Mouse (Mus musculus) myocyte (in vitro differentiated cells): Measurements from ENCODE around the gene Sult5a1. TPM values are rescaled to one million over a fixed set of nuclear protein-coding genes. Genes with fewer than 3 reads are reported as not detected.

Source experiments
- H3K27me3 ChIP-seq: one replicate; pipeline ENCODE4 v1.6.1; 2011; ENCODE audit not compliant: control insufficient read depth, insufficient read depth, insufficient read length
- H3K36me3 ChIP-seq: one replicate; pipeline ENCODE4 v1.6.1; 2011; ENCODE audit not compliant: control insufficient read depth, insufficient read depth
- H3K4me2 ChIP-seq: one replicate; pipeline ENCODE4 v1.6.1; 2011; ENCODE audit warnings: low read depth, control low read depth
- H3K4me3 ChIP-seq: one replicate; pipeline ENCODE4 v1.5.1; 2011; ENCODE audit warnings: mild to moderate bottlenecking, control low read depth, moderate library complexity
- H3K79me2 ChIP-seq: one replicate; pipeline ENCODE4 v1.6.1; 2011; ENCODE audit not compliant: control insufficient read depth, insufficient read depth
- H3ac ChIP-seq: one replicate; pipeline ENCODE4 v1.6.1; 2011; ENCODE audit not compliant: control insufficient read depth, insufficient read length
- CEBPB ChIP-seq: IDR thresholded peaks from 2 replicates; pipeline ENCODE4 v1.6.1; 2011; ENCODE audit warnings: mild to moderate bottlenecking, moderate library complexity; ENCODE audit not compliant: poor library complexity, insufficient read depth, severe bottlenecking
- E2F4 ChIP-seq: IDR thresholded peaks from one replicate; pipeline ENCODE4 v1.6.1; 2011; ENCODE audit warnings: mild to moderate bottlenecking, control low read depth, moderate library complexity; ENCODE audit not compliant: insufficient read depth
- MAX ChIP-seq: IDR thresholded peaks from one replicate; pipeline ENCODE4 v1.6.1; 2011; ENCODE audit warnings: low read depth, mild to moderate bottlenecking, control low read depth
- MYOD1 ChIP-seq, 3 experiments: IDR thresholded peaks; one replicate each; pipeline ENCODE4 v1.6.1; 2011; ENCODE audit warnings: control low read depth in 2 of 3, low read depth in 2 of 3, mild to moderate bottlenecking in 2 of 3, moderate library complexity in 1 of 3; ENCODE audit not compliant: insufficient read length in 2 of 3, control insufficient read depth in 1 of 3
- MYOG ChIP-seq, 3 experiments: IDR thresholded peaks; one replicate each; pipeline ENCODE4 v1.6.1; 2011; ENCODE audit warnings: control low read depth in 2 of 3, low read depth in 2 of 3, mild to moderate bottlenecking in 2 of 3; ENCODE audit not compliant: insufficient read length in 2 of 3, control insufficient read depth in 1 of 3, insufficient read depth in 1 of 3
- POLR2A ChIP-seq: IDR thresholded peaks from one replicate; pipeline ENCODE4 v1.6.1; 2011; ENCODE audit warnings: low read depth, mild to moderate bottlenecking, control low read depth, moderate library complexity; ENCODE audit not compliant: insufficient read length
- POLR2AphosphoS2 ChIP-seq: IDR thresholded peaks from one replicate; pipeline ENCODE4 v1.6.1; 2011; ENCODE audit warnings: low read depth, control low read depth; ENCODE audit not compliant: insufficient read length
- REST ChIP-seq: IDR thresholded peaks from one replicate; pipeline ENCODE4 v1.6.1; 2011; ENCODE audit warnings: mild to moderate bottlenecking, control low read depth, moderate library complexity; ENCODE audit not compliant: insufficient read depth, insufficient read length
- SRF ChIP-seq: IDR thresholded peaks from one replicate; pipeline ENCODE4 v1.6.1; 2011; ENCODE audit warnings: low read depth; ENCODE audit not compliant: control insufficient read depth, insufficient read length
- TCF12 ChIP-seq: IDR thresholded peaks from one replicate; pipeline ENCODE4 v1.6.1; 2011; ENCODE audit warnings: mild to moderate bottlenecking, control low read depth; ENCODE audit not compliant: poor library complexity, insufficient read depth, severe bottlenecking
- TCF3 ChIP-seq: IDR thresholded peaks from one replicate; pipeline ENCODE4 v1.6.1; 2011; ENCODE audit warnings: low read depth, control low read depth; ENCODE audit not compliant: insufficient read length
- USF1 ChIP-seq: IDR thresholded peaks from one replicate; pipeline ENCODE4 v1.6.1; 2011; ENCODE audit warnings: low read depth, mild to moderate bottlenecking, control low read depth, moderate library complexity
- polyA plus RNA-seq: library from polyadenylated mRNA; unstranded; fragments of >200 nt; fragmentation: generic; extraction: Trizol; gene quantifications from one replicate; pipeline ENCODE4 v1.2.1, GENCODE M21; 2012; ENCODE audit warnings: missing spikeins

Gene Sult5a1
- polyA plus RNA-seq, 1 experiment: 0.08 TPM

GRCm38 (mm10) chr8:123101244-123101643, 56.9 kb downstream of the Sult5a1 start:
- Histone ChIP-seq H3K36me3 (peaks cover 25% of the 10 kb centered on the region), H3K4me3 (peak overlapping the region; percentile 84), H3K79me2 (peaks cover 22% of the 10 kb centered on the region), H3K27me3 (no peaks in the 10 kb centered on the region), H3K4me2 (peak overlapping the region; percentile 93), H3ac (no peak overlapping the region)
- TF ChIP-seq E2F4 (no peak), MAX (no peak), USF1 (no peak), TCF3 (no peak), MYOG (IDR thresholded peaks at IDR 0.05; ENCODE audit: control insufficient read depth in 1 of 3, insufficient read depth in 1 of 3, insufficient read length in 2 of 3, low read depth in 2 of 3) (no peak), CEBPB (no peak), REST (no peak), POLR2AphosphoS2 (no peak), POLR2A (no peak), SRF (no peak), MYOD1 (IDR thresholded peaks at IDR 0.05; ENCODE audit: control insufficient read depth in 1 of 3, insufficient read length in 2 of 3, low read depth in 2 of 3) (no peak), TCF12 (no peak)

- H3K27me3 ChIP-seq: no peaks in the 10 kb centered on the region
- peaks cover 22% of the 10 kb centered on the region for H3K79me2 ChIP-seq
- H3K4me3 ChIP-seq: no peak overlapping the region
- TF ChIP-seq TCF12: no peak
- peak; percentile 13; the same call in 1 of the 2 replicates for TF ChIP-seq CEBPB
- peaks cover 18% of the 10 kb centered on the region for H3K36me3 ChIP-seq
- no peak overlapping the region for H3K4me2 ChIP-seq
- no peak overlapping the region for H3ac ChIP-seq
Observed at GRCm38 (mm10) chr8:123100288-123100687, 57.8 kb downstream of the Sult5a1 start.

GRCm38 (mm10) chr8:123097786-123098584, 60.1 kb downstream of the Sult5a1 start:
- TF ChIP-seq E2F4: no peak
- TF ChIP-seq TCF3: no peak
- no peak for TF ChIP-seq REST
- no peak for TF ChIP-seq MYOD1 (IDR thresholded peaks at IDR 0.05; ENCODE audit: control insufficient read depth in 1 of 3, insufficient read length in 2 of 3, low read depth in 2 of 3)
- TF ChIP-seq TCF12: no peak
- no peak for TF ChIP-seq USF1
- TF ChIP-seq POLR2A: no peak
- TF ChIP-seq MAX: no peak
- no peak for TF ChIP-seq MYOG (IDR thresholded peaks at IDR 0.05; ENCODE audit: control insufficient read depth in 1 of 3, insufficient read depth in 1 of 3, insufficient read length in 2 of 3, low read depth in 2 of 3)
- no peak overlapping the region for H3K4me3 ChIP-seq
- no peak overlapping the region for H3ac ChIP-seq
- no peaks in the 10 kb centered on the region for H3K36me3 ChIP-seq
- H3K27me3 ChIP-seq: no peaks in the 10 kb centered on the region
- H3K79me2 ChIP-seq: peaks cover 7% of the 10 kb centered on the region
- no peak overlapping the region for H3K4me2 ChIP-seq

- H3K4me2 ChIP-seq: no peak overlapping the region
- no peak for TF ChIP-seq MAX
- no peak for TF ChIP-seq TCF12
- no peak for TF ChIP-seq TCF3
- TF ChIP-seq CEBPB: no peak
- no peak for TF ChIP-seq E2F4
- TF ChIP-seq SRF: no peak
- H3K36me3 ChIP-seq: no peaks in the 10 kb centered on the region
Observed at GRCm38 (mm10) chr8:123097216-123097615, 60.9 kb downstream of the Sult5a1 start.

More at GRCm38 (mm10) chr8:123097216-123097615, 60.9 kb downstream of the Sult5a1 start:
- no peaks in the 10 kb centered on the region for H3K79me2 ChIP-seq
- H3K27me3 ChIP-seq: no peaks in the 10 kb centered on the region
- no peak overlapping the region for H3ac ChIP-seq
- no peak overlapping the region for H3K4me3 ChIP-seq

Other genes starting within 250 kb of the Sult5a1 start
- gene Ankrd11, start 116.0 kb downstream of the Sult5a1 start, polyA plus RNA-seq: 56.4 TPM
- 83.4 TPM for gene Spg7, start 95.4 kb downstream of the Sult5a1 start, polyA plus RNA-seq
- gene Rpl13, start 56.0 kb downstream of the Sult5a1 start, polyA plus RNA-seq: 3,059 TPM
- gene Cpne7, start 40.9 kb downstream of the Sult5a1 start, polyA plus RNA-seq: 0.16 TPM
- 12.9 TPM for gene Dpep1, start 27.9 kb upstream of the Sult5a1 start, polyA plus RNA-seq
- 114 TPM for gene Chmp1a, start 54.4 kb upstream of the Sult5a1 start, polyA plus RNA-seq
- gene Spata33, start 54.5 kb upstream of the Sult5a1 start, polyA plus RNA-seq: 2.5 TPM
- gene Cdk10, start 66.5 kb upstream of the Sult5a1 start, polyA plus RNA-seq: 31.0 TPM
- 1.1 TPM for gene Spata2l, start 77.9 kb upstream of the Sult5a1 start, polyA plus RNA-seq
- gene Zfp276, start 95.9 kb upstream of the Sult5a1 start, polyA plus RNA-seq: 12.1 TPM
- gene Vps9d1, start 96.0 kb upstream of the Sult5a1 start, polyA plus RNA-seq: 12.7 TPM
- gene Fanca, start 160.3 kb upstream of the Sult5a1 start, polyA plus RNA-seq: 4.0 TPM
- 6.8 TPM for gene Spire2, start 174.4 kb upstream of the Sult5a1 start, polyA plus RNA-seq
- 177 TPM for gene Tcf25, start 215.4 kb upstream of the Sult5a1 start, polyA plus RNA-seq
- 0.02 TPM for gene Mc1r, start 248.8 kb upstream of the Sult5a1 start, polyA plus RNA-seq